Mouse (Mus musculus) embryo, embryonic 10 days (tissue): Measurements from ENCODE around the gene Golph3l.
"Not testable (repeated sequence)": the region's sequence is repeated elsewhere in the genome, so short reads cannot be mapped to it uniquely, and the experiment has no call there.

Source experiments
- DNase-seq: peaks from one replicate; pipeline ENCODE4 v3.0.0-alpha.2; 2015; ENCODE audit warnings: low spot score

The Golph3l gene

GRCm38 (mm10) chr3:95624628-95625503 is 36.1 kb downstream of the Golph3l start, which contains the start of gene Ensa:
TSS of gene Ensa (plus strand) at chr3:95624993.
- peak; percentile 100 for DNase-seq

- no peak for DNase-seq
Observed at GRCm38 (mm10) chr3:95627763-95628162, 39.0 kb downstream of the Golph3l start.

- DNase-seq = no peak
Observed at GRCm38 (mm10) chr3:95629755-95630154, 41.0 kb downstream of the Golph3l start.

GRCm38 (mm10) chr3:95630856-95631255 is 42.1 kb downstream of the Golph3l start:
- no peak for DNase-seq

GRCm38 (mm10) chr3:95631304-95631703 is 42.6 kb downstream of the Golph3l start:
- DNase-seq = no peak

- peak; percentile 44 for DNase-seq
Observed at GRCm38 (mm10) chr3:95632648-95633588, 44.2 kb downstream of the Golph3l start.

GRCm38 (mm10) chr3:95635636-95636035 is 46.9 kb downstream of the Golph3l start:
- DNase-seq = no peak

GRCm38 (mm10) chr3:95636072-95636471 is 47.3 kb downstream of the Golph3l start:
- DNase-seq = no peak

- DNase-seq = no peak
Observed at GRCm38 (mm10) chr3:95639694-95640093, 51.0 kb downstream of the Golph3l start.

GRCm38 (mm10) chr3:95643097-95643496 is 54.4 kb downstream of the Golph3l start:
- no peak for DNase-seq

- DNase-seq = peak; percentile 31
Observed at GRCm38 (mm10) chr3:95645313-95646235, 56.8 kb downstream of the Golph3l start.

- no peak for DNase-seq
Observed at GRCm38 (mm10) chr3:95648016-95648415, 59.3 kb downstream of the Golph3l start.

- DNase-seq = no peak
Observed at GRCm38 (mm10) chr3:95650276-95651032, 61.7 kb downstream of the Golph3l start.

- DNase-seq = no peak
Observed at GRCm38 (mm10) chr3:95651033-95651373, 62.3 kb downstream of the Golph3l start.

GRCm38 (mm10) chr3:95651391-95652203 is 62.9 kb downstream of the Golph3l start:
- DNase-seq = no peak

GRCm38 (mm10) chr3:95652204-95652811 is 63.6 kb downstream of the Golph3l start:
- DNase-seq = no peak

- no peak for DNase-seq
Observed at GRCm38 (mm10) chr3:95652871-95653270, 64.1 kb downstream of the Golph3l start.

- DNase-seq = peak; percentile 67
Observed at GRCm38 (mm10) chr3:95653473-95654034, 64.8 kb downstream of the Golph3l start.

- DNase-seq = not testable (repeated sequence)
Observed at GRCm38 (mm10) chr3:95654371-95654770, 65.6 kb downstream of the Golph3l start.
